Mouse (Mus musculus) layer of hippocampus, adult 18-20 months (tissue): ENCODE measurements at regions not wholly inside any gene's neighbourhood (a gene's known extent, or its start where the extent isn't known, plus 50 kb on each side); places are given as distances from the start of the nearest gene placed in this dataset.
A peak's percentile ranks its signal among the peaks of the same experiment; 100 is the strongest.

Experiments
- DNase-seq, 2 experiments: peaks; one replicate each; pipeline ENCODE4 v3.0.0; 2022; ENCODE audit warnings: low spot score in 2 of 2

GRCm38 (mm10) chr10:17575448-17576332, 147.3 kb upstream of the Cited2 start:
- no peak for DNase-seq

DNA sequence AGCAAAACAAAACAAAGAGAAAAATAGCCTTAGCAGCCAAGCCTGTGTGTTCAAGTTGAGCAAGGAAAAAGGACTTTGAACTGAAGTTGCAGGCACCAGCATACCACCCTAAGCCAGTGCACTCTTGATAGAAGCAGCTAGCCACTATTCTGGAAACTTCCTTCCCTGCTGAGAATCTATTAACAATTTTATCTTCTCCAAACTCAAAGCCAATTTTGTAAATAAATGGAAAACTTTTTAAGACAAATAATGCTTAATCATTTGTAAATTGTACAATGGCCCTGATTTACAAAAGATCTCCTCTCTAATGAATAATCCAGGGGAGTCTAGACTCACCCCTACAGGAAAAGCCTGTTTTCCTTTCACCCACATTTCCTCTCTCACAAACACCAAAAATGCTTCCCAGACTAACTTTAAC, 146.7 kb upstream of the Cited2 start:
- no peak for DNase-seq

GRCm38 (mm10) chr10:17579463-17579862, 143.6 kb upstream of the Cited2 start:
- DNase-seq = no peak

DNA sequence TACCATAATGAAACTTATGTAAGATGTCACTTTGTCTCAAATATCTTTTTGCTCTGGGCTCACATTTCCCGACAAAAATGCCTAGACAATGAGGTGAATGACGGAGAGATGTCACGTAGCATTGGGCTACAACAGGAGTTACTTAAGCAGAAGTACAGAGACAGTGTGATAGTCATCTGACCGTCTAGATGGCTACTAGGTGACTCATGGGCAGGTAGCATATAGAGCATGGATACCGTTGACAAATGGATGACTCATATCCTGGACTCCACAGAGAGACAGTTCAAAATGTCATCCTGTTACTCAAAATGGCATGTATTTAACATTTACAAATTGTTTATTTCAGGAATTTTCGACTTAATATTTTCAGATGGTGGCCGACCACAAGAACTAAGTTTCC, 138.2 kb upstream of the Cited2 start:
- no peak for DNase-seq

GRCm38 (mm10) chr10:17586910-17587309, 136.1 kb upstream of the Cited2 start:
- DNase-seq = no peak

GRCm38 (mm10) chr10:17589136-17589535, 133.9 kb upstream of the Cited2 start:
- no peak for DNase-seq

DNA sequence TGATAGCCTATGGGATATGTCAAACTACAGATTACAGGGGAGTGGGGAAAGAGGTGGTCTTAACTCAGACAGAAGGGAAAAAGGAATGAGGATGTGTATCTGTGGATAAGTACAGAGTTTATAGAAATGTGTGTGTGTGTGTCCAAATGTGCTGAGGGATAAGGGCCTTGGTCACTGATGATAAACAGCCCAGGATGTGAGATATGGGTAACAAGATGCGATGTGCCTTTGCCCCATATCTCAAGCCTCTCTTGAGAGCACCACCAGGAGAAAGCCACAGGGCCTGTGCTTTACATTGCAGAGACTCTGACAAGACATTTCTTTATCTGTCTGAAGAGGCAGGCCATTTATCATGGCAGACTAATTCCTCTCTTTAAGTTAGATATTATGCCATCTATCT, 132.8 kb upstream of the Cited2 start:
- DNase-seq = no peak

- no peak for DNase-seq
Observed at GRCm38 (mm10) chr10:17592387-17592786, 130.6 kb upstream of the Cited2 start.

GRCm38 (mm10) chr10:17596126-17596525, 126.9 kb upstream of the Cited2 start:
- no peak for DNase-seq

DNA sequence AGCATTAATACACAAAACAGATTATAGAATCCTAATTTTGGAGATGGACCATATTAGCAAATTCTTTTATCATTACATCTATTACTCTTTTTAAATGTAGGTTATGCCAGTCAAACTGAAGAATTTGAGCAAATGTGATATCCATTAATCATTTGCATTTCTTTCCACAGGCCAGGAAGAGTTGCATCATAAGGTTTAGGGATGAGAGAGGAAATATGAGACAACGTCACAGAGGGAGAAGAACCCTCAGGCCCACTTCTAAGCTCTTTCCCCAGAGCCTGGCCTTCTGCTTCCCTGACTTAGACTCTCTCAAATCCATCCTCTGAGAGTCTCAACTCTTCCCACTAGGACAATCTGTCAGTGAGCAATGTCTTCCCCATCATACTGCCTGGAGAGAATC, 126.3 kb upstream of the Cited2 start:
- DNase-seq = no peak

DNA sequence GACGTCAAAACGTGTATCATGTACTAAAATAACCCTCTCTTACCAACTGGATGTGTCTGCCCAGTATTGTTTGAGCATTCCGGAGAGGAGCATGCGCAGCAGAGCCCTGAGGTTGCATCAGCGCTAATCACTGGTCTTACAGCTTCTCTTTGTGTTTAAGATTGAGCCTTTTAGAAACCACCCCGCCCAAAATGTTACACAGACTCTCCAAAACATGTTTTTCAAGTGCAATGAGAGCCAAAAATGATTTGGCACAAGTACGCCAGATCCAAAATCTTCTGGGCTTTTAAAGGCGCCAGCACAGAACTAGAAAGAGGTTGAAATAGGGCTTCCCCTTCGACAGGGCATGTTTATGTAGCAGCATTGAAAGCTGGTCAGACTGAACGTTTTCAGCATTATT, 123.8 kb upstream of the Cited2 start:
- DNase-seq = peak in 1 of 2 experiments; percentile 45

DNA sequence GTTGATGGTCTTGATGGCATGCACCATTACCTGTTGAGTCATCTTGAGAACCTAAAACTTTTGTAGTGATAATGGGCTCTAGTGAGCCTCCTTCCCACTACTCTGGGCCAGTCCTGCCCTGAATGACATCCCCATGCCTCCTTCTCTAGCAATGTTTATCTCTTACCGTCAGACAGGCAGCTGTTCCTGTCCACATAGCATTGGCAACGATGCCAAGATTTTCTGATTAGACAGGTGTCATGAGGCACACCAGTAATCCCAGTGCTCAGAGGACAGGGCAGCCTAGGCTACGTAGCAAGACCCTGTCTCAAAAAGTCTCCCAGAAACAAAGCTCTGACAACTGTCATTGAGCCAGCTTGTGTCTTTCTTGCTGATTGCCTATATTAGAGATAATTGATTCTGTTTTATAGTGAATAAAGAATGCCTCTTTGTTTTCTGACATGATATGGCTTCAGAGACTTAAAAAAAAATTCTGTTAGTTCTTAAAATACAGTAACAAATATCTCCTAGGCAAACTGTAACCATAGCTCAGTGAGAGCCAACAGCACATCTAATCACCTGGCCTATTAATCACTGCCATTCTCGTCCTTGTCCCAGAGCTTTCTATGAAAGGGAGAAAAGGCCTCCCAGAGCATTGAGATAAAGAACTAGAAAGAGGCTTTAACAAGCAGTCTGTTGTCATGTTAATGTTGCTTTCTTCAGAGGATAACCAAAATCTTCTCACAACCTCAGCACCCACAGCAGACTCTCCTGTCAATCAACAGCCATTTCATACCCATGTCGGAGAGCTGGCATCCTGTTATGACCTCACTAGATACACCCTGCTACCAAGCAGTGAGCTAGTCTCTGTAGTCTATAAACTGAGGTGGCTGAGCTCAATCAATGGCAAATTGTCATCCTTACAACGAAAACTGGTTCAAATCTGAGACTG, 122.9 kb upstream of the Cited2 start:
- DNase-seq = no peak

DNA sequence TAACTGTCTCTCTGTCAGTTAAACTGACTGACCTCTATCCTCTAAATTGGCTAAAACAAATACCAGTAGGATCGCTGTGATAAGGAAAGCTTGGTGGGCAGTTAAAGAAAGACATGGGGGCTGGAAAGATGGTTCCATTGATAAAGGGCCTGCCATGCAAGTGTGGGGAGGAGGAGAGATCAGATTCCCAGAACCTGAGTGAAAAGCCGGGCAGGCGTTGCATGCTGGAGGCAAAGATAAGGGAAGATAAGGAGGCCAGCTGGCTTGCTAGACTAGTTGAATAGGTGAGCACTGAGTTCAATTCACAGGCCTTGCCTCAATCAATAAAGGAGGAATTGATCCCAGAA, 122.3 kb upstream of the Cited2 start:
- no peak for DNase-seq

GRCm38 (mm10) chr10:17602446-17602845, 120.6 kb upstream of the Cited2 start:
- DNase-seq = no peak

DNA sequence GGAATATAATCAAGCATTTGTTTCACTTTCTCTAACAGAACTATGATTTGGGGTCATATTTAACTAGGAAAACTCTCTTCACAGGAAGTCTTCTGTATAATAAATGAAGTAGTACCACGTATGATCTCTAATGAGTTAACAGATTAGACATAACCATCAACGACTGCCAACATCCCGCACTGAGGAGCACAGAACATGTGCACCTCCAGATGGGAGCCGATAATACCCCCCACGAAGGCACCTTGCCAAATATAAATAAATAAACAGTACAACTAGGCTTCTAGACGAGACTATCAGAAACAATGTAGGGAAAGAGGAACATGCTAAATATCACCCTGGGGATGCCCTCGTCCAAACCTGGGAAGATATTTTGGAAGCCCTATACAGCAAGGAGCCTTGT, 114.8 kb upstream of the Cited2 start:
- peak in 1 of 2 experiments; percentile 69 for DNase-seq

DNA sequence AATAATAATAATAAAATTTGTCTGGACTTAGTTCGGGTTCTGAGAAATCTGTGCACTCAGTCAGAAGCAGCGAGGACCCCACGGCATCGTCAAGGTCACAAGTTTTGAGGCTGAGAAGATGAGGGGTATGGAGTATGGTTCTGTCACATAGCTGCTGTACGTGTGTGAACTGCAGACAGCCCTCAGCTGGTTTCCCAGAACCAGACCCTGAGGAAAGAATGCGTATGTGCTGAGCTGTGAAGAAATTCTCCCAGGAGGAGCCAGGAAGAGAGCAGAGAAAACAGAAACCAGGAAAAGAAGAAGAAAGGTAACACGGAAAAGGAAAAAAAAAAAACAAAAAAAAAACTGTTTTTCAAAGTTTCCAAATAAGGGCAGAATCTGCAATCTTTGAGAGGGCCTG, 112.4 kb upstream of the Cited2 start:
- no peak for DNase-seq

DNA sequence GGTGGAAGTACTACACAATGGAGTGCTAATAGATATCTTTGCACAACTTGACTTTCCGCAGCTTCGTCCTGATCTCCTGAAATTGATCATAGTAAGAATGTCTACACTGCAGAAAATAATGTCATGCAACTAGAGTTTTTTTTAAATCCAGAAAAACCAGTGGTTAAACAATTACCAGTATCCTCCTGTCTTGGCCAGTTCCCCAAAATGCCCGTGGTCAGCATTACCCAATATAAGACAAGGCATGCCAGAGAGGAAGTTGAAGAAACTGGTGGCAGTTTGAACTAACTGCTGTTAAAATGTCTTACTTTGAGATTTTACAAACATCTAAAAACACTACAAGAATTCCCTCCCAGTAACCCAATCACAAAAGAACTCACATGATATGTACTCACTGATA, 109.7 kb upstream of the Cited2 start:
- no peak for DNase-seq

- DNase-seq = no peak
Observed at GRCm38 (mm10) chr10:17618024-17618423, 105.0 kb upstream of the Cited2 start.

DNA sequence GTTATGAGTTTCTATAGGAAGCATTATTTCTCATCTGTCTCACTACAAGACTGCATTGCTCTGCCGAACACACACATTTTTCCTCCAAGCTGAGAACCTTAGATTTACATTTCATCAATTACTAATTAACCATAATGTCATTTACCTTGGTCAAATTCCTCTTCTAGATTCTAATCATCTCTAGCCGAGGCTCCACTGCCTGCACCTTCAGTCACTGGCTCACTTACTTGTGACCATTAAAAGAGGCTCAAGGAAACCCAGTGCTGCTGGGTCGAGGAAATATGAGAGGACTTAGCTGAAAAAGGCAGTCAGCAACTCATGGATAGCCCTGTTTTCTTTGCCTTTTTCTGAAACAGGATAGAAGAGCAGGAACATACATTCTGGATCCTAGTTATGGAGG, 103.4 kb upstream of the Cited2 start:
- no peak for DNase-seq

GRCm38 (mm10) chr10:17621703-17622385, 101.2 kb upstream of the Cited2 start:
- DNase-seq = no peak

DNA sequence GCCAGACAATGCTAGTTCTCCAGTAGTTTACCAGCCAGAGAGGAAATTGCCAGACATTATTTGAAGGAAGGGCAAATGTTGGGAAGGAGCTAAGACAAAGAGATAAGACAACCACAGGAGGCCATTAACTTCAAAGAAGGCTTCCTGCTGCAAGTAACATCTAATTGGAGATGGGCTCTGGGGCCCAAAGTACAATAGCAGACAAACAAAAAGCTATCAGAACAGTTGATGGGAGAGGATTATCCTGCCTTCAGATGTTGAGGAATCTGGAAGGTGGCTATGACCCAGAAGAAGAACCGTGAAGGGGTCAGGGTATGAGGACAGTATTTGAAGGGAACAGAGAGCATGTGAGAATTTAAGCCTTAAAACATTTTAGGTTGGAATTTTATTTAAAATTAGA, 100.2 kb upstream of the Cited2 start:
- no peak for DNase-seq

DNA sequence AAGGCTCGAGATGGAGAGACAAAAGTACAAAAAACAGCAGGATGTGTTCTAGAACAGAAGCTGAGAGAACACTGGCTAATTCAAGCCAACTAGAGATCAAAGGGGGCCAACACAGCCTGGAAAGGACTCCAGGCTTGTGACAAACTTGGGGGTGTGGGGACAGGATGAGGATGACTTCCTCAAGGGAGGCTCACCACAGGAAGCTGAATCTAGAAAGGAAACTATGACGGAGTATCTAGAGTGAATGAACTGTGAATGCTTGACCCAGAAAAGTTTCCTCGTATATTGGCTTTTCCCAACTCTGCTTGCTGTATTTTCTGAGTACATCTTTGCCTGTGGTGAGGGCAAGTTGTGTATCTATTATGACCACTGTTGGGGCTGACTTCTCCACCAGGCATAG, 93.3 kb upstream of the Cited2 start:
- DNase-seq = no peak
